Mouse (Mus musculus): Measurements from ENCODE around the gene Xcr1.
A peak's percentile ranks its signal among the peaks of the same experiment; 100 is the strongest.

DNA sequence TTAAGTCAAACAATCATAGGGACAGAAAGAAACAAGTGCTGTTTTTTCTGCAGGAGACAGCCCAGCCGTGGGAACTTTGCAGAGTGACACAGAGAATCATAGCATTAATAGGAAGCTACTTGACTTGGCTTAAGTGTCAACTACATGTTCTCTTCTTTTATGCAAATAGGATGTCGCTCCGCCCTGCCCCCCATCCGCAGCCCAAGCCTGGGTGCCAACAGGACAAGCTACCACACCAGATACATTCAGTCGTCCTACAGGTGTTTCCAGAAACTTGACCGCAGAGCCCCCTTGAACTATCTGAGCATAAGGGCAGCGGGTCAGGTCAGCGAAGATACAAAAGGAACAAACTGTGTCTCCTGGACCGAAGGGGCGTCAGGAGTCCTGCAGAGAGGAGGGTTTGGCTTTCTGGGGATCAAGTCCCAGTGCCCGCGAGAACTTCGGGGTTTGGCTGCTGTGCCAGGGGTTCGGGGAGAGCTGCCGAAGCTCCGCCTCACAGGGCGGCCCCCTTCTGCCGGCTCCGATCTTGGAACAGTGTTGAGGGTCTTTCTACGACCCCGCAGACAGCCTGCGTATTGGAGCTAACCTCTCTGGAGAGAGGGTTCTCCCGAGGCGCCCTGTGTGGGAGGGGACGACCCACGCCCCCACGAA, 10.6 kb downstream of the Xcr1 start:
- TF ChIP-seq CTCF (IDR thresholded peaks at IDR 0.05; ENCODE audit: borderline replicate concordance, extremely low read depth, insufficient read depth, insufficient read length) = no peak
- 0 out of 2 replicates have a peak, but pooled peaks have one; percentile 7 for TF ChIP-seq POLR2A (IDR thresholded peaks at IDR 0.05; ENCODE audit: borderline replicate concordance, extremely low read depth, insufficient read depth, insufficient read length, poor library complexity, severe bottlenecking)
